Mouse (Mus musculus) kidney, adult 10 weeks (tissue): ENCODE results near the gene Ly6g6c. TPM values are rescaled to one million over a fixed set of nuclear protein-coding genes. Genes with fewer than 3 reads are reported as not detected.

Experiments
- polyA plus RNA-seq: library from polyadenylated mRNA; stranded (reverse); fragments of 350-450 nt; fragmentation: Illumina TruSeq; extraction: RNeasy Lipid Tissue Mini Kit (QIAGEN cat#74804); gene quantifications from one replicate; pipeline ENCODE4 v1.2.3, GENCODE M21; 2014; ENCODE audit warnings: low read depth, low replicate concordance

Gene Ly6g6c
- polyA plus RNA-seq, 1 experiment from 2014 or later: not detected

Other genes starting within 250 kb of the Ly6g6c start
- 2.6 TPM for gene Stk19, start 228.4 kb upstream of the Ly6g6c start, polyA plus RNA-seq
- gene Dxo, start 228.4 kb upstream of the Ly6g6c start, polyA plus RNA-seq: 3.0 TPM
- gene Skiv2l, start 215.2 kb upstream of the Ly6g6c start, polyA plus RNA-seq: 2.3 TPM
- gene Nelfe, start 215.0 kb upstream of the Ly6g6c start, polyA plus RNA-seq: 1.4 TPM
- gene Cfb, start 202.9 kb upstream of the Ly6g6c start, polyA plus RNA-seq: 38.0 TPM
- gene Zbtb12, start 185.9 kb upstream of the Ly6g6c start, polyA plus RNA-seq: 1.5 TPM
- 16.3 TPM for gene Gm20547, start 183.3 kb upstream of the Ly6g6c start, polyA plus RNA-seq
- gene C2, start 167.1 kb upstream of the Ly6g6c start, polyA plus RNA-seq: 7.3 TPM
- 7.7 TPM for gene Ehmt2, start 166.9 kb upstream of the Ly6g6c start, polyA plus RNA-seq
- gene Slc44a4, start 150.9 kb upstream of the Ly6g6c start, polyA plus RNA-seq: 8.2 TPM
- gene Neu1, start 134.1 kb upstream of the Ly6g6c start, polyA plus RNA-seq: 25.6 TPM
- 17.9 TPM for gene Hspa1b, start 106.2 kb upstream of the Ly6g6c start, polyA plus RNA-seq
- not detected for gene Gm20481, start 95.5 kb upstream of the Ly6g6c start, polyA plus RNA-seq
- gene Hspa1a, start 93.2 kb upstream of the Ly6g6c start, polyA plus RNA-seq: 8.4 TPM
- gene Hspa1l, start 92.7 kb upstream of the Ly6g6c start, polyA plus RNA-seq: not detected
- 12.6 TPM for gene Lsm2, start 83.5 kb upstream of the Ly6g6c start, polyA plus RNA-seq
- gene Vars, start 64.4 kb upstream of the Ly6g6c start, polyA plus RNA-seq: 5.7 TPM
- not detected for gene Vwa7, start 48.8 kb upstream of the Ly6g6c start, polyA plus RNA-seq
- not detected for gene Sapcd1, start 37.4 kb upstream of the Ly6g6c start, polyA plus RNA-seq
- 1.1 TPM for gene Msh5, start 18.6 kb upstream of the Ly6g6c start, polyA plus RNA-seq
- 25.4 TPM for gene Clic1, start 15.4 kb upstream of the Ly6g6c start, polyA plus RNA-seq
- gene Ddah2, start 6.4 kb upstream of the Ly6g6c start, polyA plus RNA-seq: 0.97 TPM
- gene Mpig6b, start 796 bp downstream of the Ly6g6c start, polyA plus RNA-seq: 1.1 TPM
- gene Ly6g6e, start 11.5 kb downstream of the Ly6g6c start, polyA plus RNA-seq: not detected
- not detected for gene Ly6g6d, start 12.7 kb downstream of the Ly6g6c start, polyA plus RNA-seq
- gene Ly6g6f, start 20.2 kb downstream of the Ly6g6c start, polyA plus RNA-seq: not detected
- gene Abhd16a, start 23.9 kb downstream of the Ly6g6c start, polyA plus RNA-seq: 7.6 TPM
- not detected for gene Ly6g5c, start 42.9 kb downstream of the Ly6g6c start, polyA plus RNA-seq
- not detected for gene Ly6g5b, start 50.0 kb downstream of the Ly6g6c start, polyA plus RNA-seq
- gene Gpank1, start 56.1 kb downstream of the Ly6g6c start, polyA plus RNA-seq: 0.85 TPM
- 187 TPM for gene Csnk2b, start 56.7 kb downstream of the Ly6g6c start, polyA plus RNA-seq
- 0.53 TPM for gene D17H6S53E, start 61.0 kb downstream of the Ly6g6c start, polyA plus RNA-seq
- gene Apom, start 66.7 kb downstream of the Ly6g6c start, polyA plus RNA-seq: 4.8 TPM
- gene Bag6, start 69.8 kb downstream of the Ly6g6c start, polyA plus RNA-seq: 3.9 TPM
- gene Prrc2a, start 99.5 kb downstream of the Ly6g6c start, polyA plus RNA-seq: 2.1 TPM
- 2.3 TPM for gene Aif1, start 110.7 kb downstream of the Ly6g6c start, polyA plus RNA-seq
- not detected for gene Lst1, start 123.1 kb downstream of the Ly6g6c start, polyA plus RNA-seq
- gene Ltb, start 129.1 kb downstream of the Ly6g6c start, polyA plus RNA-seq: not detected
- not detected for gene Tnf, start 136.6 kb downstream of the Ly6g6c start, polyA plus RNA-seq
- not detected for gene Lta, start 140.0 kb downstream of the Ly6g6c start, polyA plus RNA-seq
- not detected for gene Gm16181, start 155.4 kb downstream of the Ly6g6c start, polyA plus RNA-seq
- gene Atp6v1g2, start 168.3 kb downstream of the Ly6g6c start, polyA plus RNA-seq: 5.2 TPM
- not detected for gene Nfkbil1, start 170.4 kb downstream of the Ly6g6c start, polyA plus RNA-seq
- gene Ddx39b, start 176.4 kb downstream of the Ly6g6c start, polyA plus RNA-seq: 4.9 TPM
- gene H2-D1, start 197.3 kb downstream of the Ly6g6c start, polyA plus RNA-seq: 26.4 TPM